Mouse (Mus musculus) heart, adult 11 months (tissue): Measurements from ENCODE around the gene Dnajc25.

Experiments used
- DNase-seq: peaks from one replicate; pipeline ENCODE4 v3.0.0; 2022

The Dnajc25 gene

GRCm38 (mm10) chr4:58994762-58995161, at the start of gene Dnajc25:
Dnajc25 (plus strand) TSS chr4:58995062.
- peak; percentile 4 for DNase-seq

- DNase-seq, result peak; percentile 77
Measured at GRCm38 (mm10) chr4:58948391-58948790, 46.5 kb upstream of the Dnajc25 start.

- peak; percentile 52 for DNase-seq
Measured at GRCm38 (mm10) chr4:58952630-58953029, 42.2 kb upstream of the Dnajc25 start.

- no peak for DNase-seq
Measured at GRCm38 (mm10) chr4:58961719-58962118, 33.1 kb upstream of the Dnajc25 start.

- DNase-seq, result peak; percentile 61
Measured at GRCm38 (mm10) chr4:58963271-58963670, 31.6 kb upstream of the Dnajc25 start.

GRCm38 (mm10) chr4:58965136-58965535, 29.7 kb upstream of the Dnajc25 start:
- DNase-seq, result peak; percentile 71

GRCm38 (mm10) chr4:58970678-58971077, 24.2 kb upstream of the Dnajc25 start:
- peak; percentile 71 for DNase-seq

- DNase-seq, result peak; percentile 81
Measured at GRCm38 (mm10) chr4:58975711-58976110, 19.2 kb upstream of the Dnajc25 start.

- peak; percentile 53 for DNase-seq
Measured at GRCm38 (mm10) chr4:58981421-58981820, 13.4 kb upstream of the Dnajc25 start.

- DNase-seq, result peak; percentile 61
Measured at GRCm38 (mm10) chr4:58982806-58983205, 12.1 kb upstream of the Dnajc25 start.

- peak; percentile 94 for DNase-seq
Measured at GRCm38 (mm10) chr4:58985157-58985648, 9.7 kb upstream of the Dnajc25 start.

GRCm38 (mm10) chr4:58986540-58987190, 8.2 kb upstream of the Dnajc25 start, which contains the start of gene Ptgr1:
Ptgr1 (minus strand) TSS chr4:58987119.
- DNase-seq, result peak; percentile 98

- DNase-seq, result no peak
Measured at GRCm38 (mm10) chr4:58989303-58989898, 5.5 kb upstream of the Dnajc25 start.

GRCm38 (mm10) chr4:58990609-58991434, 4.0 kb upstream of the Dnajc25 start:
- DNase-seq, result no peak

GRCm38 (mm10) chr4:58992195-58992594, 2.7 kb upstream of the Dnajc25 start:
- DNase-seq, result no peak

- DNase-seq, result peak; percentile 61
Measured at GRCm38 (mm10) chr4:58995251-58995693, 410 bp downstream of the Dnajc25 start.

GRCm38 (mm10) chr4:58997081-58997480, 2.2 kb downstream of the Dnajc25 start:
- peak; percentile 83 for DNase-seq

- DNase-seq, result no peak
Measured at GRCm38 (mm10) chr4:58998688-58999087, 3.8 kb downstream of the Dnajc25 start.

GRCm38 (mm10) chr4:58999686-59000085, 4.8 kb downstream of the Dnajc25 start:
- DNase-seq, result peak; percentile 84

GRCm38 (mm10) chr4:59000614-59001013, 5.8 kb downstream of the Dnajc25 start:
- DNase-seq, result peak; percentile 88

- DNase-seq, result peak; percentile 99
Measured at GRCm38 (mm10) chr4:59002948-59003805, 8.3 kb downstream of the Dnajc25 start, which contains the start of gene Gm20503. Gm20503 (plus strand) TSS chr4:59003210.

GRCm38 (mm10) chr4:59003806-59004200, 8.9 kb downstream of the Dnajc25 start:
- no peak for DNase-seq
